Mouse (Mus musculus) forebrain, postnatal 0 days (tissue): ENCODE measurements at regions not wholly inside any gene's neighbourhood (a gene's known extent, or its start where the extent isn't known, plus 50 kb on each side); places are given as distances from the start of the nearest gene placed in this dataset.
"Not testable (repeated sequence)": the region's sequence is repeated elsewhere in the genome, so short reads cannot be mapped to it uniquely, and the experiment has no call there.

Experiments
- ATAC-seq: fragments of 200-750 bp; cut with Nextera tagmentation; 2 replicates; pipeline ENCODE4 v1.8.0; 2017; ENCODE audit warnings: mild to moderate bottlenecking, moderate library complexity
- DNase-seq: peaks from one replicate; pipeline ENCODE4 v3.0.0-alpha.2; 2015
- H3K27ac ChIP-seq: fragments of 300-500 bp; sonication (generic); 2 replicates; pipeline ENCODE4 v1.5.1; 2014; ENCODE audit warnings: low read depth, mild to moderate bottlenecking, antibody characterized with exemption, low read length, moderate library complexity, mixed read lengths
- H3K27me3 ChIP-seq: fragments of 300-500 bp; sonication (generic); 2 replicates; pipeline ENCODE4 v1.6.1; 2014; ENCODE audit warnings: mild to moderate bottlenecking, low read length, mixed read lengths; ENCODE audit not compliant: insufficient read depth
- H3K36me3 ChIP-seq: fragments of 300-500 bp; sonication (generic); 2 replicates; pipeline ENCODE4 v1.6.1; 2014; ENCODE audit warnings: mild to moderate bottlenecking, moderate library complexity; ENCODE audit not compliant: insufficient read depth
- H3K4me1 ChIP-seq: fragments of 300-500 bp; sonication (generic); 2 replicates; pipeline ENCODE4 v1.6.1; 2014; ENCODE audit warnings: antibody characterized with exemption; ENCODE audit not compliant: insufficient read depth
- H3K4me2 ChIP-seq: fragments of 300-500 bp; sonication (generic); 2 replicates; pipeline ENCODE4 v1.6.1; 2014; ENCODE audit warnings: low read depth, mild to moderate bottlenecking, moderate library complexity
- H3K4me3 ChIP-seq: fragments of 300-500 bp; sonication (generic); 2 replicates; pipeline ENCODE4 v1.5.1; 2014; ENCODE audit warnings: low read depth, low read length, mixed read lengths
- H3K9ac ChIP-seq: fragments of 300-500 bp; sonication (generic); 2 replicates; pipeline ENCODE4 v1.6.1; 2014; ENCODE audit warnings: mild to moderate bottlenecking
- H3K9me3 ChIP-seq: fragments of 300-500 bp; sonication (generic); 2 replicates; pipeline ENCODE4 v1.6.1; 2016; ENCODE audit warnings: low read length
- CTCF ChIP-seq: sonication (generic); IDR thresholded peaks from 2 replicates; pipeline ENCODE4 v1.5.1; 2016; ENCODE audit warnings: antibody characterized with exemption, control low read depth, low read depth
- WGBS: fragments of 180-500 bp; shearing (Covaris S2); extraction: QIAGEN DNeasy Blood & Tissue Kit; methylation state at CpG from one replicate; pipeline ENCODE4 v1.1.7; 2014; 5-methylcytosine and 5-hydroxymethylcytosine counted together

GRCm38 (mm10) chr14:102161291-102162284 is 431.8 kb downstream of the Lmo7 start:
- no peaks in the 10 kb centered on the region for H3K27me3 ChIP-seq
- DNase-seq, result no peak
- no peaks in the 10 kb centered on the region for H3K36me3 ChIP-seq
- H3K4me2 ChIP-seq, result no peak overlapping the region
- H3K9ac ChIP-seq, result no peak overlapping the region
- ATAC-seq, result no peak
- no peak overlapping the region for H3K27ac ChIP-seq
- no peaks in the 10 kb centered on the region for H3K4me1 ChIP-seq
- no peak overlapping the region for H3K4me3 ChIP-seq
- WGBS, result 89% methylated on average over 3 of the region's 3 CpGs
- no peaks in the 10 kb centered on the region for H3K9me3 ChIP-seq
- TF ChIP-seq CTCF, result no peak

- H3K36me3 ChIP-seq, DNase-seq, H3K4me2 ChIP-seq, ATAC-seq, H3K4me1 ChIP-seq, H3K4me3 ChIP-seq, H3K9ac ChIP-seq, H3K27me3 ChIP-seq, H3K9me3 ChIP-seq, H3K27ac ChIP-seq: not testable (repeated sequence)
- 96% methylated on average over 4 of the region's 4 CpGs for WGBS
Observed at GRCm38 (mm10) chr14:102150410-102150809, 420.7 kb downstream of the Lmo7 start.

GRCm38 (mm10) chr14:102142720-102143119 is 413.0 kb downstream of the Lmo7 start:
- Histone ChIP-seq H3K4me1 (no peaks in the 10 kb centered on the region), H3K9ac (no peak overlapping the region), H3K4me3 (no peak overlapping the region), H3K27ac (no peak overlapping the region), H3K4me2 (no peak overlapping the region), H3K27me3 (no peaks in the 10 kb centered on the region), H3K9me3 (no peaks in the 10 kb centered on the region), H3K36me3 (no peaks in the 10 kb centered on the region)
- 27% methylated on average over 2 of the region's 2 CpGs for WGBS
- no peak for ATAC-seq
- DNase-seq, result no peak
- no peak for TF ChIP-seq CTCF

- no peaks in the 10 kb centered on the region for H3K4me1 ChIP-seq
- no peaks in the 10 kb centered on the region for H3K9me3 ChIP-seq
- H3K27me3 ChIP-seq, result no peaks in the 10 kb centered on the region
- H3K4me2 ChIP-seq, result no peak overlapping the region
- ATAC-seq (no peak), DNase-seq (no peak)
- no peak overlapping the region for H3K4me3 ChIP-seq
- no peaks in the 10 kb centered on the region for H3K36me3 ChIP-seq
- WGBS, result 89% methylated on average over 1 of the region's 1 CpGs
- TF ChIP-seq CTCF, result no peak
- no peak overlapping the region for H3K9ac ChIP-seq
- H3K27ac ChIP-seq, result no peak overlapping the region
Observed at GRCm38 (mm10) chr14:102138936-102139335, 409.2 kb downstream of the Lmo7 start.

- Histone ChIP-seq H3K4me3 (no peak overlapping the region), H3K27me3 (no peaks in the 10 kb centered on the region), H3K9ac (no peak overlapping the region), H3K27ac (no peak overlapping the region), H3K4me1 (no peaks in the 10 kb centered on the region), H3K36me3 (no peaks in the 10 kb centered on the region), H3K4me2 (no peak overlapping the region), H3K9me3 (no peaks in the 10 kb centered on the region)
- TF ChIP-seq CTCF, result no peak
- DNase-seq (no peak), ATAC-seq (no peak)
- WGBS, result 76% methylated on average over 3 of the region's 3 CpGs
Observed at GRCm38 (mm10) chr14:102118166-102118565, 388.4 kb downstream of the Lmo7 start.

GRCm38 (mm10) chr14:102106165-102106564 is 376.4 kb downstream of the Lmo7 start:
- Histone ChIP-seq H3K9ac (no peak overlapping the region), H3K9me3 (no peaks in the 10 kb centered on the region), H3K4me2 (no peak overlapping the region), H3K36me3 (no peaks in the 10 kb centered on the region), H3K27me3 (no peaks in the 10 kb centered on the region), H3K4me1 (no peaks in the 10 kb centered on the region), H3K27ac (no peak overlapping the region), H3K4me3 (no peak overlapping the region)
- TF ChIP-seq CTCF, result no peak
- no peak for DNase-seq
- 72% methylated on average over 3 of the region's 3 CpGs for WGBS
- no peak for ATAC-seq

- Histone ChIP-seq H3K36me3 (no peaks in the 10 kb centered on the region), H3K27ac (no peak overlapping the region), H3K9me3 (no peaks in the 10 kb centered on the region), H3K4me1 (no peaks in the 10 kb centered on the region), H3K27me3 (no peaks in the 10 kb centered on the region), H3K4me2 (no peak overlapping the region), H3K9ac (no peak overlapping the region), H3K4me3 (no peak overlapping the region)
- 14% methylated on average over 1 of the region's 1 CpGs for WGBS
- DNase-seq (no peak), ATAC-seq (no peak)
- no peak for TF ChIP-seq CTCF
Observed at GRCm38 (mm10) chr14:102094105-102094504, 364.3 kb downstream of the Lmo7 start.
